Mouse (Mus musculus) 3134 (cell line): ENCODE data around the gene Sf3b3.
"Not testable (repeated sequence)": the region's sequence is repeated elsewhere in the genome, so short reads cannot be mapped to it uniquely, and the experiment has no call there.

Experiments used
- DNase-seq: peaks from one replicate; pipeline ENCODE4 v3.0.0-alpha.2; 2011; ENCODE audit warnings: low spot score; ENCODE audit not compliant: insufficient read length; ENCODE audit errors: extremely low read depth

The Sf3b3 gene

DNA sequence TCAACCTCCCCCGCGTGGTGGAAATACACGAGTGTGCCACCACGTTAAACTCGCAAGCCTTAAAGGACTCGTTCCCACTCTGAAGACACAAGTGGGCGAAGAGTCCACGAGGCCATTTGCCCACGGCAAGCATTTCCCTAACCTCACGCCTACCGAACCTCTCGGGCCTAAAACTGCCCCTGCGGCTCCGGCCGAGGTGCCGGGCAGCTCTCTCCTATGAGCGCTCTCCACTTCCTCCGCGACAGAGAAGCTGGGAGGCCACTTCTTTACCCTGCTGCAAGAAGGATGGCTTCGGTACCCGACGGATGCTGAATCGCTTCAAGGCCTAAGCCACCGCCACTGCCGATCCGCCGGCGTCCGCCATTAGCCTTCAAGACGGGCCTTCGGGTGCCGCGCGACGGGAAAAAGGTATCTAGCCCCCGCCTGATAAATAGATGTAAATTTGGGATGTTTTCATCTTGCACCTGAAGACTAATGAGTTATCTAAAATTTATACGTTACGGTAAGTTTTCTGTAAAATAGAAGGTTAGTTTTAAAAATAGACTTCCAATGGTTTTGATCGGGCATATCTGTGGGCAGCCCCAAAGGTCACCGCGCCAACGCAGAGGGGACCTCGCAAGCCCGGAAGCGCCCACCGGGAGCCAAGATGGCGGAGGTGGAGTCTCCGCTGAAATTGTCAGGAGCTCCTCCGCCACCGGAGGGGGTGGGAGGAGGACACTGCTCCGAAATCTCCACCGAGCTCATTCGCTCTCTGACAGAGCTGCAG lies at the start of gene Sf3b3, which contains the start of gene Cog4:
TSS of gene Sf3b3 (minus strand) at position 383 of the 766 bp plus-strand sequence.
TSS of gene Cog4 (plus strand) at position 196 of the 766 bp plus-strand sequence.
- DNase-seq, result peak; percentile 82

GRCm38 (mm10) chr8:110895812-110896211 lies 49.2 kb upstream of the Sf3b3 start:
- no peak for DNase-seq

DNA sequence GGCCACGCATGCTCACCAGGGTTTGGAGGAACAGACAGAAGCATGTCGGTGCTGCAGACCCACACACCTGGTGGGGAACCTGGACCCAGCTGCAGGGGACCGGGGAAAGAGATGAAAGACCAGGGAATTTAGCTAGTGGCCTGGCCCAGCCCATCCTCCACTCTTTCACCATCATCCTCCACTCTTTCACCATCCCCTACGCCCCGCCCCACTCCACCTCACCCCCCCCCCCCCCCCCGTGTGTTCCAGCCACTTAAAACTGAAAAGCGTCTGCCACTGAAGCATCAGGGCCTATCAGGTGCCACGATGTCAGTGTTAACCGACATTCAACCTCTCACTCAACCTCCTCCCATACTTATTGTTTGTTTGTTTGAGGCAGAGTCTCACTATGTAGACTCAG lies 48.7 kb upstream of the Sf3b3 start:
- no peak for DNase-seq

GRCm38 (mm10) chr8:110894851-110895250 lies 48.3 kb upstream of the Sf3b3 start:
- DNase-seq, result no peak

- DNase-seq, result no peak
Observed at GRCm38 (mm10) chr8:110892913-110893312, 46.3 kb upstream of the Sf3b3 start.

DNA sequence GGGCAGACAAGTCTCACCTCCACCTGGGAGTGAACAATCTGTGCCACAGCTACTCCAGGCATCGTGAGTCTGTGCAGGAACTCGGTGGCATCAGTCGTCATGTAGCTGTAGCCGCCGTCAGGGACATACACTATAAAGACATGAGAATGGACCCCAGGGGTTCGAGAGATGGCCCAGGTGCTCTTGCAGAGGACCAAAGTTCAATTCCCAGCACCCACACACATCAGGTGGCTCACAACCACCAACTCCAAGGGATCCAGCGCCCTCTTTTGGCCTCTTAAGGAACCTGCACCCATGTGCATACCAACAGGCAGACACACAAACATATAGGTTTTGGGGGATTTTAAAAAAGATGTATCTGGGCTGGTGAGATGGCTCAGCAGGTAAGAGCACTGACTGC lies 45.5 kb upstream of the Sf3b3 start:
- DNase-seq, result no peak

DNA sequence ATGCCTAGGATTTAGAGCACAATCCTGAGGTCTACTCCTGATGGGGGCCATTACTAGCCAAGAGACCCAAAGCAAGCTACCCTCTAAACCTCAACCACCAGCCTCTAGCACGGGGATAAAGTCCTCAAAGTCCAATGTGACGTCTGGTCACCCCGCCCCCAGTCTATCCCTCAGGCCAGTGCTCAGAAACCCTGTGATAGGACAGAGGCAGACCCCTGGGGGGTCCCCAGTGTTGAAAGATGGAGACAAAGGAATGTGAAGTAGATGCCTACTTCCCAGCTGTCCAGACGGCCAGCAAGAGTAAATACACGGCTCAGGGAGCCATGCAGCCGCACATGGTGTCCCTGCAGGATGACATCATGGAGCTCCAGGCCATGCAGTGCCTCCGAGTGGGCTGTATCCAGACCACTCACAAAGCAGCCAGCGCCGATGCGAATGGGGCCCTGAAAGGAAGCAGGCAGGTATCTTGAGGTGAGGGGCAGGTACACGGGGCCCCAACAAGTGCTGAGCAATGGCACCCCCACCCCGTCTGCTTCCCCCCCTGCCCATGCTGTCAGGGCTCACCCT lies 43.4 kb upstream of the Sf3b3 start:
- DNase-seq, result no peak

DNA sequence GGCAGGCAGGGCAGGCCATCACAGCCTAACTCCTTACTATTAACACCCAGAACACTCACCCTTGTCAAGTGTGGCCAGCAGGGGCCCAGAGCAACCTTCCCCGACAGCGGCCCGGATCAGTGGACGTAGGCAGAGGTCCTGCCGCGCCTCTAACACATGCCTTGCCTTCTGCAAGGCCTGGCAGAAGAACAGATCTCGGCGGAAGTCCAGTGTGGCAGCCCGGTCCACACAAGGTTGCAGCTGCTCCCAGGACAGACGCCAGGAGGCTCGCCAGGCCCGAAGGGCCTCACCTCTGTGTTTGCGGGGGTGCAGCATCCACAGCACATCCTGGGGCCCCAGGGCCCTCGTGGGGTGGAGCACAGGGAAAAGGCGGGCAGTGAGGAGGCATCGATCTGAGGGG lies 42.3 kb upstream of the Sf3b3 start:
- no peak for DNase-seq

DNA sequence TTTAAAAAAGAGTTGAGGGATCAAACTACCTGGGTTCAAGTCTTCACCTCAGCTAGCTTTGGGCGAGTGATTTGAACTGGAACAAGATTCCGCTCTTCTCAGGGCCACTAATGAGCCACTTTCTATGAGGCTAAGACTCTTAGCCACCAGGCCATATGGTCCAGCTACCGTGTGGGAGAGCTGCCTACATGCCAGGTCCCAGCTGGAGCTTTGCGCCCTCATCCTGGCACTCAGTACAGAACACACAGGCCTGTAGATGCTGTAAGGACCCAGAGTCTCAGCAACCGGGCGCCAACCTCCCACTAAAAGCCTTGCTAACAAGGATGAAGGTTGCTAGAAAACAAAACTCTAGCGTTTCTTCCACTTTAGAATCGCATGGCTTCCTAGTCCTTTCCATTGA lies 41.9 kb upstream of the Sf3b3 start:
- DNase-seq, result no peak

GRCm38 (mm10) chr8:110887551-110887950 lies 41.0 kb upstream of the Sf3b3 start:
- DNase-seq, result no peak

DNA sequence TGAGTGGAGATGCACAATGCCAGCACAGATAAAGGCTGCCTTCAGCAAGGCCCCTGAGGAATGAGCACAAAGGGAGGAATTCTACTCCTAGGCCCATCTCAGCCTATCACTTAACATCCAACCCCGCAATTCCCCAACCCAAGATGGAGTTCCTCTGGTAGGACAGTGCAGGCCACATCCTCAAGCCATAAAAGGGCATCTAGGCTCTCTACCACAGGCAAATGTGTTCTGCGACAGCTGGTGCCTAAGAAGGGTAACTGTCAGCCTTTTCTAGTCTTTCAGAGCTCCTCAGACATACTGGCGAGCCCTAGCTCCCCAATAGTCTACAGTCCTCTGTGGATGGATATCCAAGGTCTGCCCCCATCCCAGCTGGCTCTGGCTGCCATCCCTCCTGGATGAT lies 40.0 kb upstream of the Sf3b3 start:
- no peak for DNase-seq

- DNase-seq, result no peak
Observed at GRCm38 (mm10) chr8:110883824-110884223, 37.2 kb upstream of the Sf3b3 start.

DNA sequence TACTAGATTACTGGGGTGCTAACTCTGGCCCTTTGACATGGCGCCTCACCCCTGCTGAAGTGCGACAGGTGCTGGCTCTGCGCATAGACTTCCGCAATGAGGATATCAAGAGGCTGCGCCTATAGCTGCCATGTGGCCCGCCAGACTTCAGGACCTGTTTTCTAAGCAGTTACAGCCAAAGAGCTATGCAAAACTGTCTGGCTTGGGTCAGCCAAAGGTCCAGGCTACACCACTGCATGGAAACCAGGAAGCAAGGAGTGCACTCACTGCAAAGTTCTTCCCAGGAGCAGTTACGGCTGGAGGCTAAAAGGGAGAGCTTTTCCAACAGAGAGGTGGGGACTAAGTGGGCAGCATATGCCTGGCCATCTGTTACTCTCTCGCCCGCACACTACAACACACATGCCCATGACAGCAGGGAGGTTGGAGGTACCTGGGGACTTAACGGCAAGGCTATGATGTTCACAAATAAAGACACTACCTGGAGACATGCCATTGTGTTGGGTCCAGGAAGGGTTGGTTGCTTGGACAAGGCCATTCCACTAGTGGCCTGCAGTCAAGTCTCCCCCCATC lies 35.2 kb upstream of the Sf3b3 start:
- no peak for DNase-seq

- no peak for DNase-seq
Observed at GRCm38 (mm10) chr8:110877862-110878261, 31.3 kb upstream of the Sf3b3 start.

GRCm38 (mm10) chr8:110870501-110870900 lies 23.9 kb upstream of the Sf3b3 start:
- DNase-seq, result no peak

GRCm38 (mm10) chr8:110861347-110862025 lies 14.9 kb upstream of the Sf3b3 start:
- not testable (repeated sequence) for DNase-seq

GRCm38 (mm10) chr8:110859651-110860501 lies 13.3 kb upstream of the Sf3b3 start:
- DNase-seq, result no peak

DNA sequence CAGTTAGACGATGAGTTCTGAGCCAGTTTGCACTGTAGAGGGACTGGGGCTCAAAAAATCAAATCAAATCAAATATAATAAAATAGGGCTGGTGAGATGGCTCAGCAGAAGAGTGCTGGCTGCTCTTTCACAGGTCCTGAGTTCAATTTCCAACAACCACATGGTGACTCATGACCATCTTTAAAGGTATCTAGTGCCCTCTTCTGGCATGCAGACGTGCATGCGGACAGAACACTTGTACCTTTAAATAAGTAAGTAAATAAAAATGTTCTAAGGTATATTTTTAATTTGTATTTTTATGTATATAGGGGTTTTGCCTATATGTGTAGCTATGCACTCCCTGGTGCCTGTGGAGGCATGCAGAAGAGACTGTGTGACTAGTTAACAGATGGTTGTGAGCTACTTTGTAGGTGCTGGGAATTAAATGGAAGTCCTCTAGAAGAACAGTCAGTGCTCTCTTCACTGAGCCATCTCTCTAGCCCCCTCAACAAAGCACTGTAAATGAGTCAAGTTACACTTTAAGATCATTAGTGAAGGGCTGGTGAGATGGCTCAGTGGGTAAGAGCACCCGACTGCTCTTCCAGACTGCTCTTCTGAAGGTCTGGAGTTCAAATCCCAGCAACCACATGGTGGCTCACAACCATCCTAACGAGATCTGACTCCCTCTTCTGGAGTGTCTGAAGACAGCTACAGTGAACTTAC lies 10.3 kb upstream of the Sf3b3 start:
- peak; percentile 22 for DNase-seq

- not testable (repeated sequence) for DNase-seq
Observed at GRCm38 (mm10) chr8:110856073-110856472, 9.5 kb upstream of the Sf3b3 start.

DNA sequence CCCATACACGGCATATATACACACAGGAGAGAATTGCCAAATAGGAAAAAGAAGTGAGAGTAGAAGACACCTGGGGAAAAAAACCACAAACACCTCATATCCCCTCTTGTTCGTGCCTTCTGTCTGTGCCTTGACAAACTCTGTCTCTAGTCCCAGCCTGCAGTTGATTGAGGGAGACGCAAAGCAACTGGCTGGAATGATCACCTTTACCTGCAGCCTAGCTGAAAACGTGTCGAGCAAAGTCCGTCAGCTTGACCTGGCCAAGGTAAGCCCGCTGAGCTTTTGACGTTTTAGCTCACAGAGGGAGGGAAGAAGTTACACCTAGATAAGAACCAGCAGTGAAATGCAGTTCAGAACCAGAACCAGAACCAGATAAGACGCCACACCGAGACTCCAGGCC lies 4.6 kb upstream of the Sf3b3 start:
- no peak for DNase-seq
